Mouse (Mus musculus) regulatory T cell (primary cell): Measurements from ENCODE around the gene Gbp3.

ENCODE experiments used
- in situ Hi-C: fragments of 300-600 bp; cut with MboI, MseI; formaldehyde crosslinking; loops from one replicate; pipeline ENCODE4 v1.15.1; 2025; ENCODE audit warnings: high pct_unique_total_duplicates

The Gbp3 gene

DNA sequence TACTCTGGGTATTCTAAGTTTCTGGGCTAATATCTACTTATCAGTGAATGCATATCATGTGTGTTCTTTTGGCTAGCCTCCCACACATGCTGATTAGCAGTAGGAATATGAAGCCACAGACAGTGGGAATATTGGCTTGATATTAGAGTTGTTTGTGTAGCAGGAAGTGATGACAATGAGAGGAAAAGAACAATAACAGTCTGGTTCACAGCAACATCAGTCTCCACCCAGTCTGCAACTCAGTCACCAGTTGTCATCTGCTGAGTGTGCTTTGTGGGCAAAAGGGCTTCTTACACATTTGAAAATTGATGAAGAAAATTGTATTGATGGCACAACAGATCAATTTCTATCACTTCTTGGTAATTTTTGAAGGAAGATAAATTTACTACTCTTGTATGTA lies 27.6 kb downstream of the Gbp3 start:
- in situ Hi-C loops = loop anchor here (5.0 kb wide), 1 partner anchor 715 kb away; no protein-coding TSS in a partner anchor

- in situ Hi-C loops = loop anchor here (5.0 kb wide), 1 partner anchor 717 kb away; no protein-coding TSS in a partner anchor
Measured at GRCm38 (mm10) chr3:142588888-142589287, 29.1 kb downstream of the Gbp3 start.

- in situ Hi-C loops = no loop called here
Measured at GRCm38 (mm10) chr3:142590431-142591067, 30.7 kb downstream of the Gbp3 start.

- in situ Hi-C loops = no loop called here
Measured at GRCm38 (mm10) chr3:142594547-142594946, 34.7 kb downstream of the Gbp3 start, which contains the start of gene Gbp2b. Gene Gbp2b, plus strand, starts transcription at chr3:142594847.

DNA sequence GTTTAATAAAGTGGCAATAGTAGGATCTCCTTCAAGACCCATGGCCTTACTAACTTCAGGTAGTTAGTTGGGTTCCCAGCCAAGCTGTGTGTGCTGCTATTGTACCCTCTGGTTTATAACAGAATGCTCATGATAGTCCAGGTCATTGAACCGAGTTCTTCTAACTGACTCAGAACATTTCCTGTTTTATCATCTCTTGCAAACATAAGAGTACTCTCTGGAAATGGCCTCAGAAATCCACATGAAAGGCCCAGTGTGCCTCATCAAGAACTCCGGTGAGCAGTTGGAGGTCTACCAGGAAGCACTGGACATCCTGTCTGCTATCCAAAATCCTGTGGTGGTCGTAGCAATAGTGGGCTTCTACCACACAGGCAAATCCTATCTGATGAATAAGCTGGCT lies 38.1 kb downstream of the Gbp3 start:
- in situ Hi-C loops = no loop called here

GRCm38 (mm10) chr3:142601675-142602074 lies 41.8 kb downstream of the Gbp3 start:
- in situ Hi-C loops = no loop called here

DNA sequence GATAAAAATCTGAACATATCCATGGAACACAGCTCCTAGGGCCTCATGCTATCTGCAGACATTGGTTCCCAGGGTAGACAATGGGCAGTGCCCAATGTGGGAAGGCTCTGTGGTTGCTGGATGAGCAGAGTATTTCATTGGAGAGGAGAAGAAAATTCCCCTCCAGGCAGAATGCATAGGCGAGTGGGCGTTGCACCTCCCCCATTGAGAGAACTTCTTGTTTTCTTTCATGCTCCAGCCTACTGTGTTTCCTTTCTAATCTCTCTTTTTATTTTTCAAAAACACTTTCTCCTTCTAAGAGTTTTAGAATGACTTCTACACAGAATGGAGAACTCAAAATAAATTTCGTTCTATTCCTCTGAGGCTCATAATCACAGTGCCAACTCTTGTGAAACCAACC lies 58.8 kb downstream of the Gbp3 start:
- in situ Hi-C loops = no loop called here

- in situ Hi-C loops = loop anchor here (5.0 kb wide), 1 partner anchor 127 kb away; the partner anchor contains the start of gene Gbp5
Measured at GRCm38 (mm10) chr3:142619606-142620005, 59.8 kb downstream of the Gbp3 start.

DNA sequence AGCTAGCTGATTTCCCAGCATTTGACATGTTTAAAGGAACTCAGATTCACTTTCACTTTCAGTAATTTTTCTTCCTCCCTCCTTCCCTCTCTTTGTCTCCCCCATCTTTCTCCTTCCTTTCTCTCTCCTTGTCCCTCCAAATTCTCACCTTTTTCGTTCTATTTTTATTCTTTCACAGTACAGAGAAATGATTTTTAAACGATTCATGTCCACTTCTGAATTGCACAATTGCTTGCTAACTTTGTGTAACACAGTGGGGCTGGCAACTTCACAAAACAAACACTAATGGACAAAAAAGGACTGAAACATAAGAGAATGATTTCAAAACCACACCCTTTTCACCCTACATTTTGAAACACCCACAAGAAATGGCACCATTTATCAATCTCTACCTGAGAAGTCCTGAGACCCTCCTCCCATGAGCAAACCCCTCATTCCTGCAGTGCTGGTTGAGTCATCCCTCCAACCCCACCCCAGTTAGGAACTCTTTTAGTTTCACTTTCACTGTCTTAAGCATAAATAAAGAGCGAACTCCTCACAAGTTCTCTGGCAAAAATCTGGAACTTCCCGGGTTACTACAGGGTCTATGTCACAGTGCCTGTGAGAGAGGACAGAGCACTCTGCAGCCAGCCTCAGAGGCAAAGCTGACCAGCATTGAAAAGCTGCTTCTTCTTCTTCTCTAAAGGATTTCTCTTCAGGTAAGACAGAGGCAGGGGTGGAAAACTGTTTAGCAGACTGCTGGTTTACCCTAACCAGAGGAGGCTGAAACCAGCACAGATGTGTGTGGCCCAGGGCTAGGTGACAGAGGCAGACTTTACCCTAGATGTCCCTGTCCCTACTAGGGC lies 60.5 kb downstream of the Gbp3 start, which contains the start of gene Gbp2:
Gene Gbp2, plus strand, starts transcription at position 492 of the 845 bp plus-strand sequence.
- in situ Hi-C loops = loop anchor here (5.0 kb wide), 1 partner anchor 128 kb away; the partner anchor contains the start of gene Gbp5

- in situ Hi-C loops = loop anchor here (5.0 kb wide), 1 partner anchor 129 kb away; the partner anchor contains the start of gene Gbp5
Measured at GRCm38 (mm10) chr3:142620956-142621562, 61.2 kb downstream of the Gbp3 start.
